Mouse (Mus musculus) limb, embryonic 11.5 days (tissue): ENCODE results near the gene Phf5a. TPM values are rescaled to one million over a fixed set of nuclear protein-coding genes. Genes with fewer than 3 reads are reported as not detected.

ENCODE experiments used
- polyA plus RNA-seq: library from polyadenylated mRNA; unstranded; fragments of >200 nt; fragmentation: Nextera tagmentation; extraction: Ambion mirVana; gene quantifications from 2 replicates; pipeline ENCODE4 v1.2.1, GENCODE M21; 2014

Gene Phf5a
- polyA plus RNA-seq, 1 experiment from 2014 or later = 240 TPM

Other genes with a start within 250 kb of the Phf5a start
- gene L3mbtl2, start 208.0 kb downstream of the Phf5a start, polyA plus RNA-seq = 24.2 and 27.0 TPM in 2 replicates
- 4.4 and 4.5 TPM in 2 replicates for gene Chadl, start 174.6 kb downstream of the Phf5a start, polyA plus RNA-seq
- 53.9 and 57.9 TPM in 2 replicates for gene Zc3h7b, start 126.9 kb downstream of the Phf5a start, polyA plus RNA-seq
- gene Rangap1, start 126.4 kb downstream of the Phf5a start, polyA plus RNA-seq = 125 and 129 TPM in 2 replicates
- 13.7 and 14.6 TPM in 2 replicates for gene Tef, start 69.5 kb downstream of the Phf5a start, polyA plus RNA-seq
- gene Tob2, start 13.1 kb downstream of the Phf5a start, polyA plus RNA-seq = 16.7 and 16.8 TPM in 2 replicates
- 158 and 162 TPM in 2 replicates for gene Aco2, start 398 bp upstream of the Phf5a start, polyA plus RNA-seq
- gene Polr3h, start 54.3 kb upstream of the Phf5a start, polyA plus RNA-seq = 68.2 and 71.3 TPM in 2 replicates
- 4.9 TPM in 2 replicates for gene Csdc2, start 64.8 kb upstream of the Phf5a start, polyA plus RNA-seq
- 15.3 and 16.0 TPM in 2 replicates for gene Pmm1, start 89.0 kb upstream of the Phf5a start, polyA plus RNA-seq
- gene 1700029P11Rik, start 108.6 kb upstream of the Phf5a start, polyA plus RNA-seq = not detected in 2 replicates
- 91.0 and 105 TPM in 2 replicates for gene Xrcc6, start 115.9 kb upstream of the Phf5a start, polyA plus RNA-seq
- 34.4 and 37.7 TPM in 2 replicates for gene Desi1, start 162.0 kb upstream of the Phf5a start, polyA plus RNA-seq
- gene Snu13, start 175.7 kb upstream of the Phf5a start, polyA plus RNA-seq = 326 and 338 TPM in 2 replicates
- gene 4930407I10Rik, start 187.2 kb upstream of the Phf5a start, polyA plus RNA-seq = 0.04 TPM in 1 of 2 replicates, not detected in the other
- gene Mei1, start 198.1 kb upstream of the Phf5a start, polyA plus RNA-seq = 0.05 and 0.14 TPM in 2 replicates